Mouse (Mus musculus): ENCODE measurements at regions not wholly inside any gene's neighbourhood (a gene's known extent, or its start where the extent isn't known, plus 50 kb on each side); places are given as distances from the start of the nearest gene placed in this dataset.

GRCm38 (mm10) chr3:121864734-121865445 is 49.8 kb upstream of the Abcd3 start:
- DNase-seq (ENCODE audit: low read depth, low spot score): no peak

Data from embryo, embryonic 11.5 days (tissue).